Mouse (Mus musculus) intestine, embryonic 15.5 days (tissue): ENCODE measurements around the gene Nxnl2. TPM values are rescaled to one million over a fixed set of nuclear protein-coding genes. Genes with fewer than 3 reads are reported as not detected.
"Not testable (repeated sequence)": the region's sequence is repeated elsewhere in the genome, so short reads cannot be mapped to it uniquely, and the experiment has no call there.

Experiments
- ATAC-seq: fragments of 200-750 bp; cut with Nextera tagmentation; 2 replicates; pipeline ENCODE4 v1.8.0; 2017; ENCODE audit warnings: moderate TSS enrichment, moderate library complexity
- H3K27ac ChIP-seq: fragments of 300-500 bp; sonication (generic); 2 replicates; pipeline ENCODE4 v1.5.1; 2015; ENCODE audit warnings: mild to moderate bottlenecking, inconsistent platforms
- H3K27me3 ChIP-seq: fragments of 300-500 bp; sonication (generic); replicated peaks from 2 replicates; pipeline ENCODE4 v1.6.1; 2015; ENCODE audit warnings: inconsistent platforms
- H3K36me3 ChIP-seq: fragments of 300-500 bp; sonication (generic); 2 replicates; pipeline ENCODE4 v1.6.1; 2015; ENCODE audit warnings: inconsistent platforms
- H3K4me1 ChIP-seq: fragments of 300-500 bp; sonication (generic); replicated peaks from 2 replicates; pipeline ENCODE4 v1.6.1; 2015; ENCODE audit warnings: inconsistent platforms
- H3K4me2 ChIP-seq: fragments of 300-500 bp; sonication (generic); replicated peaks from 2 replicates; pipeline ENCODE4 v1.6.1; 2015; ENCODE audit warnings: mild to moderate bottlenecking, inconsistent platforms
- H3K4me3 ChIP-seq: fragments of 300-500 bp; sonication (generic); replicated peaks from 2 replicates; pipeline ENCODE4 v1.5.1; 2015; ENCODE audit warnings: inconsistent platforms
- H3K9ac ChIP-seq: fragments of 300-500 bp; sonication (generic); 2 replicates; pipeline ENCODE4 v1.6.1; 2015; ENCODE audit warnings: inconsistent platforms
- H3K9me3 ChIP-seq: fragments of 300-500 bp; sonication (generic); 2 replicates; pipeline ENCODE4 v1.6.1; 2016; ENCODE audit warnings: inconsistent platforms
- WGBS: fragments of 180-500 bp; shearing (Covaris S2); methylation state at CpG from one replicate; pipeline ENCODE4 v1.1.7; 2015; 5-methylcytosine and 5-hydroxymethylcytosine counted together
- polyA plus RNA-seq: library from polyadenylated mRNA; unstranded; fragments of >200 nt; fragmentation: Nextera tagmentation; extraction: Ambion mirVana; gene quantifications from 2 replicates; pipeline ENCODE4 v1.2.1, GENCODE M21; 2015

Gene Nxnl2
- polyA plus RNA-seq, 1 experiment from 2014 or later: 2.1 TPM

DNA sequence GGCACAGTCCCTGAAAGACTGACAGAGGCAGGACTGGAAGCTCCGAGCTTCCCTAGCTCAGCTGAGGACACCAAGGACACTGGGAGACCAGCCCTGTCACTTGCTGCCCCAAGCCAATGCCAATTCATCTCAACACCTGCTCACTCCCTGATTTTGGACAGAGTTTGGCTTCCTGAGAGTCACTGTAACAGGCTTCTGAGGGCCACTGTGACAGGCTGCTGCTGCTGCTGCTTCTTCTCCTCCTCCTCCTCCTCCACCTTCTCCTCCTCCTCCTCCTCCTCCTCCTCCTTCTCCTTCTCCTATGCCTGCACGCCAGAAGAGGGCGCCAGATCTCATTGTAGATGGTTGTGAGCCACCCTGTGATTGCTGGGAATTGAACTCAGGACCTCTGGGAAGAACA lies 19.5 kb downstream of the Nxnl2 start:
- 53% methylated on average over 3 of the region's 3 CpGs for WGBS
- Histone ChIP-seq H3K4me2 (no peak overlapping the region), H3K4me3 (no peak overlapping the region), H3K9ac (no peak overlapping the region), H3K27me3 (no peaks in the 10 kb centered on the region), H3K9me3 (no peaks in the 10 kb centered on the region), H3K27ac (no peak overlapping the region), H3K4me1 (no peaks in the 10 kb centered on the region), H3K36me3 (no peaks in the 10 kb centered on the region)
- ATAC-seq: no peak

DNA sequence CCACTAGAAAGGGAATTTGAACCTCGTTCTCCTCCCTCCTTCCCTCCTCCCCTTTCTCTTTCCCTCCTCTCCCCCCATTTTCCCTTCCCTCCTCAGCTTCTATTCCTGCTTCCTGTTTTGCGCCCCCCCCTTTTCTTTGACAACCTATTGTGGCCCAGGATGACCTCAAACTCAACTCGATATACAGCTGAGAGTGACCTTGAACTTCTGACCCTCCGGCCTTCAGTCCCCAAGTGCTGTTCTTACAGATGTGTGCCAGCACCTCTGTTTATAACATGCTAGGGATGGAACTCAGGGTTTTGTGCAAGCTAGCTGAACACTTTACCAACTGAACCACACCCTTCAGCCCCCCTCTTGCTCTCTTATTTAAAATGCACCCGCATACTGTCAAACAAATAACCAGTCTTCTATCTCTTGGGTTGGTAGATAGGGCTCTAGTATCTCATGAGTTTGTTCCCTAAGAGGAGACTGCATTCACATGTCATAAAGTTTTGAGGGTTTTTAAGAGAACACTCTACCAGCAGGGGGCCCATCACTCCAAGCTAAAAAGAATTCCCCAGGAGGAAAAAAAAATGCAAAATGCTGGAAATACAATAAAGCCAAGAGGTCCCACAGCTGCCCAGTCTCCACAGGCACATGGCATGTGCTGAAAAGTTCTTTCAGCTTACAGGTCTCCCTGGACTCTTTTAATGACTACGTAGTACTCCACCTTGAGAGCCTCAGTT lies 20.8 kb downstream of the Nxnl2 start:
- Histone ChIP-seq H3K4me3 (no peak overlapping the region), H3K4me2 (no peak overlapping the region), H3K27ac (no peak overlapping the region), H3K36me3 (no peaks in the 10 kb centered on the region), H3K9me3 (no peaks in the 10 kb centered on the region), H3K4me1 (no peaks in the 10 kb centered on the region), H3K9ac (no peak overlapping the region), H3K27me3 (no peaks in the 10 kb centered on the region)
- WGBS: 71% methylated on average over 6 of the region's 6 CpGs
- no peak for ATAC-seq

DNA sequence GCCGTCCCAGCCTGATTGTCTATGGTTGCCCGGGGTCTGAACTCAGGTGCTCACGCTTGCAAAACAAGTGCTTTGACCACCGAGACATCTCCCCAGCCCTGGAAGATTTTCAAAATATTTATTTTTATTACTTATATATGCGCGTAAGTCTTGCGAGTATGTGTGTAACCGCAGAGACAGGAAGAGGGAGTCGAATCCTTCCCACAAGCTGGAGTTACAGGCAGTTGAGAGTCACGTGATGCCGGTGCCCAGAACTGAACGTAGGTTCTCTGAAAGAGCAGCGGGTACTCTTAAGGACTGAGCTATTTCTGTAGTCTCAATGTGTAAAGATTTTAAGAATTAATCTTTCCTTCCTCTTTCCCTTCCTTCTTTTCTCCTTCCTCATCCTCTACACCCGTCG lies 23.1 kb downstream of the Nxnl2 start:
- 85% methylated on average over 15 of the region's 15 CpGs for WGBS
- no peak overlapping the region for H3K27ac ChIP-seq
- no peak overlapping the region for H3K4me3 ChIP-seq
- H3K9ac ChIP-seq: no peak overlapping the region
- H3K36me3 ChIP-seq: no peaks in the 10 kb centered on the region
- no peak for ATAC-seq
- no peaks in the 10 kb centered on the region for H3K27me3 ChIP-seq
- H3K9me3 ChIP-seq: no peaks in the 10 kb centered on the region
- no peak overlapping the region for H3K4me2 ChIP-seq
- H3K4me1 ChIP-seq: peaks cover 5% of the 10 kb centered on the region; the same call in 1 of the 2 replicates

GRCm38 (mm10) chr13:51197699-51198098 lies 26.9 kb downstream of the Nxnl2 start:
- WGBS: 60% methylated on average over 3 of the region's 3 CpGs
- Histone ChIP-seq H3K9ac (no peak overlapping the region), H3K4me3 (no peak overlapping the region), H3K4me1 (peaks cover 5% of the 10 kb centered on the region; the same call in 1 of the 2 replicates), H3K27ac (no peak overlapping the region), H3K27me3 (no peaks in the 10 kb centered on the region), H3K36me3 (no peaks in the 10 kb centered on the region), H3K4me2 (no peak overlapping the region), H3K9me3 (no peaks in the 10 kb centered on the region)
- no peak for ATAC-seq

- no peaks in the 10 kb centered on the region for H3K9me3 ChIP-seq
- H3K4me2 ChIP-seq: no peak overlapping the region
- no peaks in the 10 kb centered on the region for H3K36me3 ChIP-seq
- H3K4me3 ChIP-seq: no peak overlapping the region
- peak; percentile 72 for ATAC-seq
- 36% methylated on average over 5 of the region's 5 CpGs for WGBS
- H3K9ac ChIP-seq: no peak overlapping the region
- peaks cover 5% of the 10 kb centered on the region; the same call in 1 of the 2 replicates for H3K4me1 ChIP-seq
- H3K27me3 ChIP-seq: no peaks in the 10 kb centered on the region
- peak overlapping the region; percentile 71 for H3K27ac ChIP-seq
Observed at GRCm38 (mm10) chr13:51198186-51198585, 27.4 kb downstream of the Nxnl2 start.

DNA sequence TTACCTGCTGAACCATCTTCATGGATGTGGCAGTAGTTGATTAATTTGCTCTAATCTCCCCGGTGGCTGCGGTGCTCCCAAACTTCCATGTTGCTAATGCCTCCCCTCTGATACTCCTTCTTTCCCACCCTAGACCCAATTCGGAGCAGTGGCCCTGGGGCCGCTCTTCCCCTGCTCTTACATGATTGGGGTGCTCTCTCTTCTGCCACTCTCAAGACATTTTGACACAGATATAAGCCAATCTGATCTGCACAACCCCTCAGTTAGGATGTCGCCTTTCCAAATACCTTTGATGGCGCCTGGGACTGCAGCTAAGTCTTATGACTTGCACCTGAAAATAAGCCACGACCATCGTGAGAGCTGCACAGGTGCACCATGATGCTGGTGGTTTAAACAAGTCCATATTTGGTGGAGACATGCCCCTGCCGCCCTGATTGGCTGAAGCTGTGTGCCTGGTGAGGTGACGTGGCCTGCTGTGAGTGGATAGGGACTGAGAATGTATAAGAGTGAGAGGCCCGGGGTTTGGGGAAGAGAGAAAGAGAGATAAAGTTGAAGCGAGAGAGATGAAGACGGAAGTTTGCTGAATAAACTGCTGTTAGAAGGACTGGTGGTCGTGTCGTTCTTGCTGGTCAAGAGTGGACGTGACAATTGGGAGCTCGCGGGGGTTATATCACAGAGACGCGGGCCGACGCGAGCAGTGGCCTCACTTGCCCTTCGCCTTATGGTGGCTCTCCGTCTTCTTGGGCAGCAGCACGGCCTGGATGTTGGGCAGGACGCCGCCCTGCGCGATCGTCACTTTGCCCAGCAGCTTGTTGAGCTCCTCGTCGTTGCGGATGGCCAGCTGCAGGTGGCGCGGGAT lies 31.4 kb downstream of the Nxnl2 start:
- H3K9me3 ChIP-seq, H3K9ac ChIP-seq, H3K36me3 ChIP-seq, H3K27ac ChIP-seq, H3K4me1 ChIP-seq, H3K27me3 ChIP-seq: not testable (repeated sequence)
- Histone ChIP-seq H3K4me2 (peak overlapping the region; percentile 66), H3K4me3 (peak overlapping the region; percentile 25; the same call in 1 of the 2 replicates)
- ATAC-seq: peak; percentile 74
- WGBS: 42% methylated on average over 36 of the region's 36 CpGs

- H3K27ac ChIP-seq, H3K9me3 ChIP-seq, H3K4me1 ChIP-seq, H3K36me3 ChIP-seq, H3K9ac ChIP-seq, H3K27me3 ChIP-seq: not testable (repeated sequence)
- Histone ChIP-seq H3K4me3 (peak overlapping the region; percentile 25), H3K4me2 (peak overlapping the region; percentile 66)
- peak; percentile 70 for ATAC-seq
- WGBS: 4% methylated on average over 28 of the region's 28 CpGs
Observed at GRCm38 (mm10) chr13:51202844-51203173, 32.0 kb downstream of the Nxnl2 start.

- WGBS: 92% methylated on average over 8 of the region's 8 CpGs
- Histone ChIP-seq H3K36me3 (no peaks in the 10 kb centered on the region), H3K9ac (no peak overlapping the region), H3K27me3 (no peaks in the 10 kb centered on the region), H3K9me3 (no peaks in the 10 kb centered on the region), H3K4me1 (no peaks in the 10 kb centered on the region), H3K27ac (no peak overlapping the region), H3K4me2 (no peak overlapping the region), H3K4me3 (no peak overlapping the region)
- ATAC-seq: no peak
Observed at GRCm38 (mm10) chr13:51203467-51203866, 32.6 kb downstream of the Nxnl2 start.

DNA sequence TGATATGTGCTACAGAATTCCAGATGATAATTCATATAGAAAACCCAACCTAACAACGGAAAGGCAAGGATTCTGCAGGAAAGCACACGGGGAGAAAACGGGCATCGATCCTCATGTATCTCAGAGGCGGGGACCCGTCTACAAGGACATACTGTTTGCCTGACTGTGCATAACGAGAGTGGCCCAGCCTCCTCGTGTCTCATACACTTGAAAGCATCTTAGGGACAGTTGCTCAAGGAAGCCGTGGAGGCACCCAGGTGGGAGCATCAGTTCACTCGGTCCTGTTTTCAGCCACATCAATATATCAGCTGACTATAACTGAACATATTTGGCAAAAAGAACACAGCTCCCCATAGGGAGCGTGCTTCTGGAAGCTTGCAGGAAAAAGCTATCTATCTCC lies 33.3 kb downstream of the Nxnl2 start:
- not testable (repeated sequence) for H3K9ac ChIP-seq, H3K9me3 ChIP-seq, ATAC-seq, H3K4me3 ChIP-seq, H3K27ac ChIP-seq, H3K4me2 ChIP-seq, H3K36me3 ChIP-seq, H3K27me3 ChIP-seq, H3K4me1 ChIP-seq
- 88% methylated on average over 11 of the region's 11 CpGs for WGBS

GRCm38 (mm10) chr13:51207965-51208364 lies 37.1 kb downstream of the Nxnl2 start:
- no peaks in the 10 kb centered on the region for H3K4me1 ChIP-seq
- WGBS: 46% methylated on average over 12 of the region's 12 CpGs
- H3K4me2 ChIP-seq: peak overlapping the region; percentile 33; the same call in 1 of the 2 replicates
- no peak overlapping the region for H3K27ac ChIP-seq
- no peaks in the 10 kb centered on the region for H3K27me3 ChIP-seq
- no peak overlapping the region for H3K9ac ChIP-seq
- 0 out of 2 replicates have a peak overlapping the region, but pooled peaks have one; percentile 9 for H3K4me3 ChIP-seq
- ATAC-seq: peak; percentile 75
- no peaks in the 10 kb centered on the region for H3K36me3 ChIP-seq
- H3K9me3 ChIP-seq: no peaks in the 10 kb centered on the region

- Histone ChIP-seq H3K4me2 (0 out of 2 replicates have a peak overlapping the region, but pooled peaks have one; percentile 33), H3K27ac (no peak overlapping the region), H3K4me3 (no peak overlapping the region), H3K27me3 (no peaks in the 10 kb centered on the region), H3K9me3 (no peaks in the 10 kb centered on the region), H3K9ac (no peak overlapping the region), H3K4me1 (no peaks in the 10 kb centered on the region), H3K36me3 (no peaks in the 10 kb centered on the region)
- WGBS: 61% methylated on average over 18 of the region's 18 CpGs
- peak; percentile 87 for ATAC-seq
Observed at GRCm38 (mm10) chr13:51208378-51209100, 37.7 kb downstream of the Nxnl2 start.

- Histone ChIP-seq H3K36me3 (no peaks in the 10 kb centered on the region), H3K4me2 (no peak overlapping the region), H3K27ac (no peak overlapping the region), H3K27me3 (no peaks in the 10 kb centered on the region), H3K4me3 (no peak overlapping the region), H3K4me1 (no peaks in the 10 kb centered on the region), H3K9me3 (no peaks in the 10 kb centered on the region), H3K9ac (no peak overlapping the region)
- 80% methylated on average over 5 of the region's 5 CpGs for WGBS
- ATAC-seq: no peak
Observed at GRCm38 (mm10) chr13:51210639-51211038, 39.8 kb downstream of the Nxnl2 start.
